In genomic region chr1:170892279-170892678, GRCm38 (mm10) we compare ENCODE assay signal across 46 mouse cellular contexts. TPM values are rescaled to one million over a fixed set of nuclear protein-coding genes. Genes with fewer than 3 reads are reported as not detected.
"Had no signal": no experiment of that assay in that cellular context is flagged by ENCODE, and none has a peak within 500 bp of the region (broad histone marks: within the 10 kb centered on the region; RNA-seq: fewer than 3 reads in every experiment).

No protein-coding gene starts in this region.

- H3K27me3 ChIP-seq: heart, embryonic 12.5 days; hindbrain, embryonic 15.5 days; intestine, embryonic 15.5 days had no signal

- DNase-seq: heart, postnatal 10 days; heart, postnatal 14 days; heart, postnatal 36 days; heart, postnatal 4 days; kidney, adult 11 months; kidney, adult 18-20 months; kidney, adult 2 months; kidney, adult 8-10 months; kidney, adult 9 months; kidney, postnatal 14 days; kidney, postnatal 25 days; kidney, postnatal 36 days; layer of hippocampus, adult 9-11 months; layer of hippocampus, postnatal 36 days had no signal

- H3K27ac ChIP-seq: heart, embryonic 13.5 days; heart, embryonic 15.5 days; hindbrain, embryonic 10.5 days; hindbrain, embryonic 12.5 days; hindbrain, embryonic 13.5 days; hindbrain, embryonic 14.5 days; hindbrain, embryonic 15.5 days; hindbrain, postnatal 0 days; intestine, embryonic 15.5 days; kidney, embryonic 15.5 days; kidney, postnatal 0 days; layer of hippocampus, adult 2 months; left cerebral cortex, adult 2 months had no signal

- H3K4me1 ChIP-seq: heart, embryonic 12.5 days; heart, embryonic 13.5 days; heart, embryonic 15.5 days; hindbrain, embryonic 12.5 days; hindbrain, embryonic 13.5 days; hindbrain, embryonic 15.5 days had no signal

- H3K4me3 ChIP-seq: heart, embryonic 12.5 days; heart, embryonic 13.5 days; heart, embryonic 15.5 days; hindbrain, embryonic 10.5 days; hindbrain, embryonic 12.5 days; hindbrain, embryonic 13.5 days; hindbrain, embryonic 15.5 days; intestine, embryonic 15.5 days; kidney, embryonic 15.5 days; layer of hippocampus, adult 2 months; left cerebral cortex, adult 2 months had no signal

- H3K36me3 ChIP-seq: heart, embryonic 12.5 days; heart, embryonic 13.5 days; heart, embryonic 15.5 days; hindbrain, embryonic 10.5 days; hindbrain, embryonic 12.5 days; hindbrain, embryonic 13.5 days; hindbrain, embryonic 15.5 days; intestine, embryonic 15.5 days; kidney, embryonic 15.5 days had no signal

- H3K9me3 ChIP-seq: heart, embryonic 13.5 days; heart, embryonic 15.5 days; hindbrain, embryonic 10.5 days; hindbrain, embryonic 12.5 days; hindbrain, embryonic 13.5 days; hindbrain, embryonic 15.5 days; intestine, embryonic 15.5 days; kidney, embryonic 15.5 days had no signal

- H3K9ac ChIP-seq: heart, embryonic 12.5 days; heart, embryonic 13.5 days; heart, embryonic 15.5 days; hindbrain, embryonic 12.5 days; hindbrain, embryonic 13.5 days; hindbrain, embryonic 14.5 days; hindbrain, embryonic 15.5 days; intestine, embryonic 15.5 days; kidney, embryonic 15.5 days had no signal

RNA-seq across cellular contexts. Expression of gene Gm26620, which starts 7.4 kb away (rescaled TPM):
- total RNA-seq: hematopoietic stem cell, adult 5-6 weeks had no signal
- polyA plus RNA-seq: heart, embryonic 14.5 days; hindbrain, embryonic 10.5 days; hindbrain, embryonic 11.5 days; hindbrain, embryonic 12.5 days; kidney, embryonic 14.5 days had no signal

RNA-seq across cellular contexts. Expression of gene Fcrlb, which starts 20.5 kb away (rescaled TPM):
- total RNA-seq: heart, postnatal 10 days; heart, postnatal 14 days; heart, postnatal 25 days; heart, postnatal 36 days; heart, postnatal 4 days; hematopoietic stem cell, adult 5-6 weeks had no signal
- polyA plus RNA-seq: heart, embryonic 11.5 days; heart, embryonic 12.5 days; heart, embryonic 13.5 days; heart, embryonic 15.5 days; heart, postnatal 0 days; hindbrain, embryonic 10.5 days; hindbrain, embryonic 11.5 days; hindbrain, embryonic 12.5 days; inflammation-experienced regulatory T-cells, adult 6 months; intestine, embryonic 14.5 days; kidney, embryonic 14.5 days; kidney, embryonic 15.5 days had no signal

RNA-seq across cellular contexts. Expression of gene Fcrla, which starts 35.1 kb away (rescaled TPM):
- total RNA-seq: hindbrain, postnatal 0 days; layer of hippocampus, adult 18-20 months; layer of hippocampus, adult 2 months; layer of hippocampus, adult 8-10 months; layer of hippocampus, postnatal 10 days; layer of hippocampus, postnatal 25 days; layer of hippocampus, postnatal 36 days; left cerebral cortex, adult 18-20 months; left cerebral cortex, adult 2 months had no signal
- polyA plus RNA-seq: hindbrain, embryonic 10.5 days; hindbrain, embryonic 11.5 days; hindbrain, embryonic 12.5 days; hindbrain, embryonic 13.5 days; hindbrain, embryonic 14.5 days; hindbrain, embryonic 15.5 days; hindbrain, embryonic 16.5 days; hindbrain, postnatal 0 days; intestine, embryonic 14.5 days; intestine, embryonic 15.5 days; intestine, embryonic 16.5 days; intestine, postnatal 0 days; kidney, embryonic 14.5 days; kidney, embryonic 15.5 days; kidney, embryonic 16.5 days; kidney, postnatal 0 days had no signal
